Mouse (Mus musculus) heart, adult 18-20 months (tissue): ENCODE data around the gene Cldn34c3. TPM values are rescaled to one million over a fixed set of nuclear protein-coding genes. Genes with fewer than 3 reads are reported as not detected.
"Not testable (repeated sequence)": the region's sequence is repeated elsewhere in the genome, so short reads cannot be mapped to it uniquely, and the experiment has no call there.

ENCODE experiments used
- DNase-seq, 2 experiments: peaks; one replicate each; pipeline ENCODE4 v3.0.0; 2021 to 2022; ENCODE audit warnings: mixed read lengths in 1 of 2
- long read RNA-seq, 2 experiments: library from polyadenylated mRNA; stranded (forward); transcript quantifications; one replicate each; pipeline ENCODE4 v2.0.0; 2021
- total RNA-seq, 2 experiments: library from RNA; stranded (reverse); gene quantifications; 2 replicates each; pipeline ENCODE4 v1.2.3; 2021

The Cldn34c3 gene
- not detected for total RNA-seq
- long read RNA-seq, experiment 1, result 0 reads
- long read RNA-seq, experiment 2, partial matches to known transcripts, result 0 of 1 reads
- long read RNA-seq, experiment 2, other reads (novel, unspliced or antisense), result 1 of 1 reads

- DNase-seq, result not testable (repeated sequence)
Observed at GRCm38 (mm10) chrX:123793365-123793764, at the start of gene Cldn34c3. TSS of gene Cldn34c3 (plus strand) at chrX:123793665.

Other genes starting within 250 kb of the Cldn34c3 start
- gene Cldn34c2, start 212.0 kb upstream of the Cldn34c3 start, total RNA-seq, result under 1 TPM in 1 of 2 experiments, not detected in 1; 0.69 TPM
- gene Gm17467, start 88.9 kb upstream of the Cldn34c3 start, total RNA-seq, result not detected